Mouse (Mus musculus) kidney, adult 11 months (tissue): ENCODE data around the gene Pdap1.

Experiments used
- DNase-seq: peaks from one replicate; pipeline ENCODE4 v3.0.0; 2022

Pdap1 gene

GRCm38 (mm10) chr5:145081866-145082613, 58.0 kb downstream of the Pdap1 start:
- DNase-seq = no peak
